Mouse (Mus musculus) WW6 (cell line): ENCODE data around the gene D930007J09Rik.

Source experiments
- DNase-seq: peaks from one replicate; pipeline ENCODE4 v3.0.0-alpha.2; 2013; ENCODE audit warnings: low read depth, low spot score

D930007J09Rik gene

DNA sequence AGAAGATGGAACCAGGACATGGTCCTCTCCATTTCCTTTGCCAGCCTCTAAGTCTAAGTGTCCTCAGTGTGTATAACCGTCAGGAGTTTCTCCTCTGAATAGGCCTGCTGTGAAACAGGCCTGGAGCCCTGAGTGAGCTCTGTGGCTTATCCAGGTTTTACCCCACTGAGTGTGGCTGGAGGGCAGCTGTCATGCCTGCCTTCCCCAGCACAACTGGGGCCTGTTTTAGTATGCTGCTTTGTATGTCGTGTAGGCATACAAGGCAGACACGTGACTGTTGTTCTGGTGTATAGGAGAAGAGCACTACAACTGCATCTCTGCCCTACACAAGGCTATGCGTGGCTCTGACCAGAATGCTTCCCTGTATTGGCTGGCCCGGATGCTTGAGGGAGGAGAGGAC, 17.3 kb upstream of the D930007J09Rik start:
- no peak for DNase-seq

DNA sequence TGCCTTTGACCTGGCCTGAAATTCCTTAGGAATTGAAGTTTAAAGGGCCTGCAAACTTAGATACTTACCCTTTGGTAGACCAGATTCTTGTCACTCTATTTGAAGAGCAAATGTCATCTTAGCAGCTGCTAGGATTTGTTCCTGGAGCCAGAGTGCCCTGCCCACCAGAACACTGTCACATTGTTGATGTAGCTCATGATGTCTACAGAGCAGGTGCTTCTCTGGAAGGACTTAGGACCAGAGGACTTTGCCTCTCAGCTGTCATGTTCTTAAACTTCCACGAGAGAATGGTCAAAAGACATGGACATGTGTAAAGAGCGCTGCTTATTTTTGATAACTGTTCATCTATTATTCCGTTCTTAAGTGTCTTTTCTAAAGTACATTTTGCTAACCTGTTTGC, 16.6 kb upstream of the D930007J09Rik start:
- DNase-seq, result no peak

DNA sequence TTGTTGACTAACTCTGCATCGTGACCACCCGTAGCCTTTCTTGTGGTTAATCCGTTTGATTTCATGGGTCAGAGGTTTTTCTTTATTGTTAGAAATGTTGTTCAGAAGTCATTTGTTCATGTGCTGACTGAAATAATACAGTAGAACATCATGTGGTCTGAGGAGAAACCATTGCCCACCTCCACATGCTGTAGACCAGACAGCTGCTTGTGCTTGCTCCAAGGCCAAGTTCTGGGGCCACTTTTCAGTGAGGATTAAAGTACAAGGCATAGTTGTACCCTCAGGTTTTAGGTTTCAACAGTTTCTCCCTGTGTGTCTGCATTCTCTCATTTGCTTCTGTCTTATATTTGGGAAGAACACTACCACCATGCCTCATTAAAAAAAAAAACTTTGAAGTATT, 5.0 kb upstream of the D930007J09Rik start:
- no peak for DNase-seq

DNA sequence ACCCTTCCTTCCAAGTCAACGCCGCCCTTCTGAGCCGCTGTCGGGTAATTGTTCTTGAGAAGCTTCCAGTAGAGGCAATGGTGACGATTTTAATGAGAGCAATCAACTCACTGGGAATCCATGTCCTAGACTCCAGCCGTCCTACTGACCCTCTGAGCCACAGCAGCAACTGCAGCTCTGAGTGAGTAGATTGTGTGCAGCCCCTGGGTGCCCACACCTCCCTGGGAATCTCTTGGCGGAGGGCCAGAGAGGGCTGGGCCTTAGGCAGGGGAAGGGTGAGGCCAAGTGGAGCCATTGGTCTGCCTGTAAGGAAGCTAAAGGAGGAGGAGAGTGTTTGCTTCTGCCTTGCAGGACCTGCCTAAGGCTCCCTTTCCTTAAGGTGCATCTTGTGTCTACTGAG, 4.2 kb upstream of the D930007J09Rik start:
- no peak for DNase-seq

DNA sequence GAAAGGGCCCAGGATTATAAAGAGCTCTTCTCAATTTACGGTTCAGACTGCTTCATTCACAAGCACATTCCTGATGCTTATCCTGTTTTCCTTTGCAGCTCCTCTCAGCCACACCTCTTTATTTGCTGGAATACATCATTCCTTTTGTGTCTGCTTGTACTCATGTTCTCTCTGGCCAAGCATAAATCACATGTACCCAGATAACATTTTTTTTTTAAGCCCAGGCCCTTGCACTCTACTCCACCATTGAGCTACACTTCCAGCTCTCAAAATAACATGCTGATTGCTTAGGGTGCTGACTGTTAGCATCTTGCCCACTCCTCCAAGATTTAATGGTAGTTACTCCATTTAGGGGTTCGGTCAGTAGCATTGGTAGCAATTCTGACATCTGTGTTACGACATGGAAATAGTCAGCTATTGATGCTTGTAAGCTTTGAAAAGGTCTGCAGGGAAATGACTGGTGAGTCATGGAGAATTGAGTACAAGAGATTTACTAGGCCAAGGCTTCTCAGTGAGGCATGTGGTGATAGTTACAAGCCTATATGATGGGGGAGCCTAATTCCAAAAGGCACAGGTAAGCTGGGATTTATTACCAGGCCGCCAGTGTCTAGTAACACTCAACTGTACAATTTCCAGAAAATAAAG, 1.2 kb upstream of the D930007J09Rik start:
- no peak for DNase-seq

DNA sequence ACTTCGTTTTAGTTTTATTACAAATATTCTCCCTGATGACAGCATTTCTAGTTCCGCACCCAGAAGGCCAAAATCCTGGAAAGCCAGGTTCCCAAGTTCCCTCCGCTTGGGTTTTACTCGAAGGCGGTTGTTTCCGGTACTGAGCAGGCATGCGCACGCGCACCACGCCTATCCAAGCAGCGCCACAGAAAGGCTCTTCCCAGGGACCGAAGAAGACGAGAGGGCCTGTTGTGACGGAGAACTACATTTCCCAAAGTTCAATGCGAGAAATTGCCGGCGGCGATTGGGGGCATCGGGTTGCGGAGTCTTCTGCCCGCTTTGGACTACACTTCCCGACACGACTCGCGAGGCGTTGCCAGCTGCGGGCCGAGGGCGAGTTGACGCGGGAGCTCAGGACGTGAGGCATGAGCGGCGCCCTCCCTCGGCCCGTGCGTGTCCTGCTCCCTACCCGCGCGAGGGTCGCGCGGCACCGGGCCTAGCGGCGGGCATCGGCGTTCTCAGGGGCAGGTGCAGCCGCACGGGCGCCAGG, 892 bp downstream of the D930007J09Rik start, which contains the start of gene Wrnip1:
Gene Wrnip1, plus strand, starts transcription at position 346 of the 529 bp plus-strand sequence.
- DNase-seq, result peak; percentile 97

DNA sequence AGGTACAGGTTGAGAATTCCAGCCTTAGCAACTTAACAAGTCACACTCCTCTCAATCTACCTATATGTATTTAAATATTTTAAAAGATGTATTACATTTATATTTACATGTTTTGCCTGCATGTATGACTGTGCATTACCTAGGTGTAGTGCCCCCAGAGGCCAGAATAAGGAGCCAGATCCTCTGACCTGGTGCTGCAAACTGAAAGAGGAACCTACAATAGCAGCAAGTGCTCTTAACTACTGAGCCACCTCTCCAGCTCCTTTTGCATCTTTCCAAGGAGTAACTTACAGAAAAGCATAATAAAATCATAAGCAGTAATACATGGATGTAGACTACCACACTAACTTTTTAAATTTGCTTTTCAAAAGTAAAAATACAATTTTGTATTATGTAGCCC, 1.8 kb downstream of the D930007J09Rik start:
- no peak for DNase-seq

DNA sequence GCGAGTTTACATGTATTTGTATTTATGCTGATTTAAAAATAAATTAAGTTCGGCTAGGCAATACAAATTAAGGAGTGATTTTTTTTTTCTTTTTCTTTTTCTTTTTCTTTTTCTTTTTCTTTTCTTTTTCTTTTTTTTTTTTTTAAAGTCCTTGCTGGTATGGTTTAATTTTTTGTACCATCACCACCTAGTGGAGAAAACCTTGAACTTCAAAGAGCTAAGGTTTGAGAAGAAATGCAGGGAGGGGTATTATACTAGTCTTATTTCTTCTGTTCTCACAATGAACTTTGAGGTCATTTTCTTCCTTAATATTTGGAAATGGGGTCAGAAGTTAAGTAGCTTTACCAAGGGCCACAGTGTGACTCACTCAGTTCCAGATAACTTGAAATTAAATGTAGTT, 3.5 kb downstream of the D930007J09Rik start:
- DNase-seq, result no peak

DNA sequence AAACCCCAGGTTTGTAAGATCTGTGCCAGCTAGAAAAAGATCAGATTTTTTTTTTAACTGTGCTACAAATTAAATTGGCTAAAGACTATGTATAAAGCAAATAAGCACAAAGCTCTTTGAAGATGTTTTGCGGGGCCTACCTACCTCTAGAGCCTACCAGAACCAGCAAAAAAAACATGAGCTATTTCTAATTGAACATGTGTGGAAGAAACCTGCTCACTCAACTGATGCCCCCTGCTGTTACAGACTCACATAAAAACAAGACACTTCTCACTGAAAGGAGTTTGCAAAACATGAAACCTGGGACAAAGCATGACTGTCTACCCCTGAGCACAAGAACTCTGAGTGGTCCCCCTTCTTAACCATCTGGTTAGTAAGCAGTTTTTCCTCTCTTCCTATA, 5.6 kb downstream of the D930007J09Rik start:
- DNase-seq, result no peak

DNA sequence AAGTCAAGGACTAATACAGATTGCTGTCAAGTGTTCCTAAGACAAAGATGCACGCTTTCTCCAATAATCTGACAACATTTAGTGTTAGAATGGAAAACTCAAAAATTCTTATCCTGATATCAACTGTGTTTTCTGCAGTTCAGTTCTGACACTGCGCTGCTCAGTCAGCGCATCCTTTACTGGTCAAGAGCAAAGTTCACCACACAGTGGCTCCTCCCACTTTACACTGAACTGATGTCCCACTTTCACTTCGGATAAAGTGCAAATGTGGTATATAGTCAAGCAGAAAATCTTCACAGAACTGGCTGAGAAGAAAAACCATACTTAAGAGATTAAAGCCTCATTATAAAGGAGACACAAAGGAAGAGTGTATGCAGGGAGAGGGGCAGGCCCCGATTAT, 7.5 kb downstream of the D930007J09Rik start:
- DNase-seq, result no peak

DNA sequence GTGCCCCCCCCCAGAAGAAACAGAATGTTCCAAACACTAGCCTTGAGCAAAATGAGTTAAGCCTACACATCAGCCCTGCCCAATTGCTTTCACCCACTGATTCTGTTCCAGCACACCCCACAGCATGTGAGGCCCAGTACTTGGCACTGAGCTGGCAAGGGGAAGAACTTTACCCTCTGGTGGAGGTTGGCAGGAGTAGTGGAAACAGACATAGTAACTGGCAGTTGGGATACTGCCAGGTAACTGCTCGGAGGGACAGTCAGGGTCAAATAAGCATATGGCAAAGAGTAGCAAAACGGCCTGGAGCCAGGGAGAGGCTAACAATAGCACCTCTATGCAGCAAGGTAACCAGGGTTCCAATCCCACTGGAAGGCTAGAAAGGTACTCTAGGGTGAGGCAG, 8.0 kb downstream of the D930007J09Rik start:
- DNase-seq, result no peak

DNA sequence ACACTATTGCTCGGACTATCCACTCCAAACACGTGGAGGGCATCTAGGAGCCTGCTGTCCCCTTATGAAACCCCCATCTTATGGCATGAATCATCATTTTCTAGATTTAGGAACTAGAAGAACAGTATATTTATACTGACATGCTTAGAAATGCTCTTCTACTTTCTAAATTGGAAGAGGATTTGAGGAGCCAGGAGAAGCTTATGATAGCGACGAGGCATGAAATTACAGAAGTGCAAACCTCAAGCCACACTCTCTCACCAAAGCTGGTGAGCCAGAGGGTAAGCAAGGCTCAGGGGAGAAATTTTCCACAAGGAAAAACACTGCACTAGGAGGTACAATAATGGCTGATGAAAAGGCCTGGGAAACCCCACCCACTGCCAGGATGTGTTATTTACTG, 12.9 kb downstream of the D930007J09Rik start:
- DNase-seq, result no peak

DNA sequence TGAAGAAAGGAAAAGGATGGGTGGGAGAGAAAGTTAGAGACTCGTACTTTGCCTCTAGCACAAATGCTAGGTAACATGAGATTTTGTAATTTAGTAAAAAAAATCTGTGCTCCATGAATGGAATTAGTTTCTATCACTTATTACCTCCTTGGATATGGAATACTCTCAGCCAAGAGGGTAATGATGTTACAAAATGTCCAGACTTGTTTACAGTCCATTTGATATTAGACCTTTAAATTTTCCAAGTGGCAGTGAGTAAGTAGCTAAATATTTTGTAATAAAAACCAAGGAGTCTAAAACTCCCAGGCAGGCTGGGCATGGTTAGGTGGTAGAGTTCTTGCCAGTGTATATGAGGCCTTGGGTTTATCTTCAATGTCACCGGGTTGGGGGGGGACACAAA, 15.1 kb downstream of the D930007J09Rik start:
- no peak for DNase-seq

DNA sequence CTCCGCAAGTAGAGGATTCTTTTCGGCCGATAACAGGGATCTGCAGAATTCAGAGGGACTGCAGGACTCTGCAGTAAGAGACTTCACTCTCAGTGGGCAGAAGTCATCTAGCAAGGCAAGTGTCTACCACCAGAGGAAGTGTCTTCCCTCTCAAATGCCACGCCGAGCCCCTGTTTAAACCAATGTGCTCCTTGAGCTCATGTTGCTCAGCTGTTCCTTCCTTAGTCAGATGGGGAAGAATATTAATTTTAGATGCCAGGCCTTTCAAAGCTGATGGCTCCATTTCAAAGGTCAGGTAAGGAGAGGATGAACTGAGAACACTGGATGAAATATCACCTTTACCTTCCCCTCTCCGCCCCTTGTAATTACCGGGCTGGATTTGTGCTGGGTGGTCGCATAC, 18.8 kb downstream of the D930007J09Rik start, which contains the start of gene Mylk4:
Gene Mylk4, minus strand, starts transcription at position 139 of the 400 bp plus-strand sequence.
- no peak for DNase-seq

DNA sequence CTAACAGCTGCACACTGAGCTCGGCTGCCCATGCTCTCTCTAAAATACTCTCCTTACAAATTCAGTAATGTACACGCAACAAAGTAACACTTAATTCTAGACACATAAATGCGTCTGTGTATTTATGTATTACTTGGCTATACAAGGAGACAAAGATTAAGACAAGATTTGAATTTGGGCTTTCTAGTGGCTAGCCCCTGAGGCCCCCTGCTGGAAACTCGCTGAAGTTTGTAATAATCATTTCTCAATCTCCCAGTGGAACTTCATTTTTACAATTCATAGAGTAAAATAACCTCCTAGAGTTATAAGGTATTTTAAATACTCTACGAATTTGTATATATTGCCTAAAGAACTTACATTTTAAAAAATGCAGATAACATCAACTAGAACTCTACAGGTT, 19.6 kb downstream of the D930007J09Rik start:
- no peak for DNase-seq

DNA sequence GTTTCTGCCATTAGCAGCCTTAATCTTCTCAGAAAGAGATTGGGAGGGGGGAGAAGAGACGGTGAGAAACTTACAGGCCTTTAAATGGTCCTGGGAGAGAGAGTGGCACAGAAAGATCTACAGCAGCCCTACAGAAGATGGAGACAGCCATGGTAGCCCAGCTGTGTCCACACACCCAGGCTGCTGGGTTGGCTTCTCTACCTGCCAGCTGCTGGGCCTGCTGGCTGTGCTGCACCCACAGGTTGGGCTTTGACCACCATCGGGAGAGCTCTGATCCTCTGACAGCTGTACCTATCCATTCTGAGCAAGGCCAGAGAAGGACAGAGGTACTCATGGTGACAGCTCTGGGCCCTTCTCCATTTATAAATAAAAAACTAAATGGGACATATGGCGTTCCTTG, 23.8 kb downstream of the D930007J09Rik start:
- DNase-seq, result no peak

DNA sequence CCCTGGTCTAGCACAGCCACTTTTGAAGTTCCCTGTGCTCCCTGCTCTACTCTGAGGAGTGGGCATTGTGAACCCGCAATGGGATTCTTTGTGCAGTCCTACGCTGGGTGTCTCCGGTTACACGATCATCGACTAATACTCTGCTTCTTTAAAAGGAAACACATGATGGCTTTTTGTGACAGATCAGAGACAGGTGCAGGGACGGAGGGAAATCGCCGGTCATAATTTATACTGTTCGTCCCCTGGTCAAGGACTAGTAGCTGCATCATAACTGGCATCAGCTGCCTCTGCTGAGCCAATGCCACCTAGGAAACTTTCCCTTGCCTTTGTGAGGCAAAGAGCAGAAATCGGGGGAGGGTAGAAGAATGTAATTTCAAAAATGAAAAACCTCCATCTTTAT, 26.3 kb downstream of the D930007J09Rik start:
- no peak for DNase-seq

DNA sequence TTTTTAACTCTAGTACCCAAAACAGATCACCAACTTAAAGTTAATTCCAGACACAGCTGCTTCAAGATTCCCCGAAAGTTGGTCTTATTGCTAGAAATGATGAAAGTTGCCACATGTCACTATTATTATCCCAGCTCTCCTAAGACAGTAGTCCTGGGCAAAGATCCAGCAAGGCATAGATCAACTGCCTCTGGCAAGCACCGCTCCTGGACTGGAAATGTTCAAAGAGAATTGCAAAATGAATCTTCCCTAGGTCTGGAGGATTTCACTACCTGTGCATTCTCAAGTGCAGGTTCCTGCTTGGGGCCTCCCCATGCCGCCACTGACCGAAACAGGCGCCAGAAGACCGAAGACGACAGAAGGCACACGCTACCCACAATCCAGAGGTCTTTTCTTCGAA, 26.8 kb downstream of the D930007J09Rik start:
- no peak for DNase-seq

DNA sequence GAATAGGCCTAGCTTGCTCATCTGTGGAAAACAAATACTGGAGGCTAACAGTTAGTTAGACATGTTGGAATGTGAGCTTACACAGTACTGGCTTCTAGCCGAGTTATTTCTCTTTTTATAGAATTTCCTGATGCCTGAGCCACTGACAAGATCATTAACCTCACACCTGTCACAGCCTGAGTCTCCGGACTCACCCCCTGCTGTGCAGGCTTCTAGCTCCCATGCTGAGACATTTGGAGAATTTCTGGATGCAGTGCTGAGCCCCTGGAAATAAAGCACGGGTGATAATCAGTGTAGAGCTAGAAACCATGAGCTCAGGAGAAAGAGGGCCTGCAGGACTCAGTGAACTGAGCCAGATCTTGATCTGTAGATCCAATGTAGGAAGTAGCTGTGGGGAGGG, 32.7 kb downstream of the D930007J09Rik start:
- DNase-seq, result no peak

DNA sequence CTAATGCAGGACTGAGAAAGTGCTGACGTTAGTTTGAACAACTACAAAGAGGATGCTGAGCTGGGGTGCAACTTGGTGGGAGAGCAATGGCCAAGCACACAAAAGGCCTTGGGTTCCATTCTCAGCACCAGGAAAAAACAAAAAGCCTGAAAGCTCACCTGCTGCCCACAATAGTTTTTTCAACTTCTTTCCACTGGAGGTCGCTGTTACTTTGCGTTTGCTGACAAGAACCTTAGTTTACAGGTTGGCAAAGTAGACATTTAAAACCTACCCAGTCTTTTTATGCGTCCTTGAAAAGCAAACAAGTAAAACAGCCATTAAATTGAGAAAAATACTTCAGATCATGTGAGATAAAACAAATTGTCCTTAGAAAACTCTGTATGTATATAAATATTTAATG, 34.5 kb downstream of the D930007J09Rik start:
- DNase-seq, result peak; percentile 13

DNA sequence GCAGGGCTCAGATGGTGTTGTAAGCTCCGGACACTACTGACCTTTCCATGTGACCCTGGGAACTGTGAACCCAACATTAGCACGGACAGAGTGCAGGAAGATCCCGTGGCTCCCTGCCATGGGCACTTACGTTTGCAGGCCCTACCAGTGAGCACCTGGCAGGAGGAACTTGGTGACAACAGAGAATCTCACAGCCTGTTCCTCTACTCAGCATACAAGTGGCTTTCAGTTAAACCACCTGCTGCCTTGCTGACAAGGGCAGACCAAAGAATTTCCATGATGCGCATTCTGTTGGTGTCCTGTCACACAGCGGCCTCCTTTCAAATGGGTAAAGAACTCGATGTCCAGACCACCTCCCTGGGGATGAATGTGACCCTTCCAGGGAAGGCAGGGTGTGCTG, 38.2 kb downstream of the D930007J09Rik start:
- no peak for DNase-seq

DNA sequence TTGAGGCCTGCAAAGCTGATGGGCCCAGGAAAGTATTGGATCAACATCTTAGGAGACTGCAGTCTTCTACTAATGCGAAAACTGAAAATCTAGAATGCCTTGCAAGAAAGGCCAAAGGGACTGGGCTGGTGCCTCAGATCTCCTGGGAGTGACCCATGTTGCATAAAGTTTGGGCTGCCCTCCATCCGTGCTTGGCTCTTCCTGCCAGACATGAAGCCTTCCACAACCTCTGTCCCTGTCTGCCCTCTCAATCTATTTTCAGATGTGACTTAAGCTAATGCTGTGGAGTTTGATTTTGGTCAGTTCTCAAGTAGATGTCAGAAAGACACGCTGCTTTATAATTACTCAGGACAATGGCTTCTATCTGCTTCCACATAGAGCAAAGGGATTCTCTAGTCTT, 39.5 kb downstream of the D930007J09Rik start:
- no peak for DNase-seq

DNA sequence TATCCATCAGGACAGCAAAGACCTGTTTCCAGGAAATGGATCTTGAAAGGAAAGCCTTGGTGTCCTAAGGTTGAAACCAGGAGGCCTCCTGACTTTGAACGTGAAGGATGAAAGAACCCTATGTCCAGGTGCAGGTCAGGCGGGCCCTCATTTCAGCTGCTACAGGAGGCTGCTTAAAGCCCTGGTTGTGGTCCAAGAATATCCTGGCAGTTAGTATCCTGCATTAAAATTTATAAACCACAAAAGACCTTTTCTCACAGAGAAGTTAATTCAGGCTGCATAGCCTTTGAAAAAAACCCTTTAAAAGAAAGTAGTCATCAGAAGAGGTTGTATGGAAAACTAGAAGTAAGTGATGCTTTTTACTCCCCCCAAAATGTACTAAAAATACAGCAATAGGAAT, 41.9 kb downstream of the D930007J09Rik start:
- no peak for DNase-seq

DNA sequence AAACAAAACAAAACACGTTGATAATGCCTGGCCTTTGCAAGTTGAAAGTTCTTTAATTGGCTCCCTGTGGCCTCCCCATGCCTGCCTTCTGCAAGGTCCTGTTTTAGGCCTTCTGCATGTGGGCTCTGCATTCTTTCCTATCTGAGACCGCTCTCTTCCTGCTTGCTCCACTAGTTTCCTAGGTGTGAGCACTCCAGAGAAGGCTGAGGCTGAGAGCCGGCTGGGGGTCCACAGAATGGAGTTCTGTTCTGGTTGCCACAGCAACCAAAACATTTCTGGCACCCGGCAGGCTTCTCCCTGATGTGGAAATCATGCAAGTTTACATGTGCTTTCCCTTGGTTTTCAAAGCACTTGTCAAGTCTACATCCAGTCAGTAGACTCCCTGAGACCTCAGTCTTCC, 43.6 kb downstream of the D930007J09Rik start:
- DNase-seq, result no peak
